Mouse (Mus musculus) CH12.LX (cell line): ENCODE data around the gene Gm128.

Experiments
- CTCF ChIP-seq, 2 experiments: IDR thresholded peaks in 1 of 2; conservative IDR thresholded peaks in 1 of 2; 2 replicates each; pipeline ENCODE4 v1.5.1; 2011 to 2012; ENCODE audit warnings: low read depth in 2 of 2, low read length in 2 of 2, improper control_type of control experiment in 1 of 2, inconsistent platforms in 1 of 2, mild to moderate bottlenecking in 1 of 2, moderate library complexity in 1 of 2
- EP300 ChIP-seq: IDR thresholded peaks from 2 replicates; pipeline ENCODE4 v1.6.1; 2011; ENCODE audit warnings: low read length, improper control_type of control experiment
- HCFC1 ChIP-seq: IDR thresholded peaks from 2 replicates; pipeline ENCODE4 v1.6.1; 2012; ENCODE audit warnings: low read depth, mild to moderate bottlenecking, inconsistent platforms, low read length, improper control_type of control experiment
- MAFK ChIP-seq: IDR thresholded peaks from 2 replicates; pipeline ENCODE4 v1.6.1; 2011; ENCODE audit warnings: low read length, improper control_type of control experiment; ENCODE audit not compliant: insufficient replicate concordance
- RCOR1 ChIP-seq: conservative IDR thresholded peaks from 2 replicates; pipeline ENCODE4 v1.6.1; 2012; ENCODE audit warnings: low read depth, mild to moderate bottlenecking, inconsistent platforms, low read length, improper control_type of control experiment

- TF ChIP-seq RCOR1, result no peak
- no peak for TF ChIP-seq EP300
- TF ChIP-seq HCFC1, result no peak
- no peak for TF ChIP-seq CTCF (conservative IDR thresholded peaks at IDR 0.05 in 1 of 2, IDR thresholded peaks at IDR 0.05 in 1 of 2; ENCODE audit: low read depth in 2 of 2, low read length in 2 of 2)
- TF ChIP-seq MAFK, result no peak
Measured at GRCm38 (mm10) chr3:95269789-95270188, 28.4 kb upstream of the Gm128 start.
